Mouse (Mus musculus) MEL (cell line): ENCODE data around the gene Aven. TPM values are rescaled to one million over a fixed set of nuclear protein-coding genes. Genes with fewer than 3 reads are reported as not detected.

ENCODE experiments used
- DNase-seq: peaks from one replicate; pipeline ENCODE4 v3.0.0; 2011; ENCODE audit warnings: low read depth, low spot score
- H3K27ac ChIP-seq: 2 replicates; pipeline ENCODE4 v1.5.1; 2012; ENCODE audit warnings: low read depth, mild to moderate bottlenecking, control low read depth, low read length, moderate library complexity; ENCODE audit not compliant: control insufficient read depth
- H3K27me3 ChIP-seq, 2 experiments: fragments of 150-350 bp in 1 of 2; sonication (generic) in 1 of 2; 2 replicates each; pipeline ENCODE4 v1.6.1; 2012; ENCODE audit warnings: low read length in 2 of 2, mild to moderate bottlenecking in 2 of 2, improper control_type of control experiment in 1 of 2, moderate library complexity in 1 of 2; ENCODE audit not compliant: insufficient read depth in 2 of 2, control insufficient read depth in 1 of 2
- H3K36me3 ChIP-seq, 2 experiments: 2 replicates each; pipeline ENCODE4 v1.6.1; 2012 to 2014; ENCODE audit warnings: low read length in 2 of 2, improper control_type of control experiment in 1 of 2, inconsistent platforms in 1 of 2, mild to moderate bottlenecking in 1 of 2; ENCODE audit not compliant: insufficient read depth in 2 of 2, control insufficient read depth in 1 of 2
- H3K4me1 ChIP-seq, 2 experiments: fragments of 150-350 bp in 1 of 2; sonication (generic) in 1 of 2; 2 replicates each; pipeline ENCODE4 v1.6.1; 2012; ENCODE audit warnings: low read length in 2 of 2, improper control_type of control experiment in 1 of 2, mild to moderate bottlenecking in 1 of 2; ENCODE audit not compliant: insufficient read depth in 2 of 2, control insufficient read depth in 1 of 2
- H3K4me3 ChIP-seq, 2 experiments: fragments of 150-350 bp in 1 of 2; sonication (generic) in 1 of 2; 2 replicates each; pipeline ENCODE4 v1.5.1; 2012; ENCODE audit warnings: low read depth in 2 of 2, low read length in 2 of 2, mild to moderate bottlenecking in 2 of 2, moderate library complexity in 2 of 2, control low read depth in 1 of 2, improper control_type of control experiment in 1 of 2; ENCODE audit not compliant: control insufficient read depth in 1 of 2, insufficient read depth in 1 of 2
- H3K79me2 ChIP-seq: 2 replicates; pipeline ENCODE4 v1.6.1; 2012; ENCODE audit warnings: mild to moderate bottlenecking, low read length, moderate library complexity; ENCODE audit not compliant: control insufficient read depth, poor library complexity, insufficient read depth
- H3K9ac ChIP-seq: 2 replicates; pipeline ENCODE4 v1.6.1; 2012; ENCODE audit warnings: low read depth, mild to moderate bottlenecking, control low read depth, low read length, moderate library complexity; ENCODE audit not compliant: control insufficient read depth, poor library complexity, severe bottlenecking
- H3K9me3 ChIP-seq: fragments of 150-350 bp; sonication (generic); replicated peaks from 2 replicates; pipeline ENCODE4 v1.6.1; 2012; ENCODE audit warnings: mild to moderate bottlenecking, low read length, improper control_type of control experiment, moderate library complexity; ENCODE audit not compliant: insufficient read depth
- BHLHE40 ChIP-seq: IDR thresholded peaks from 2 replicates; pipeline ENCODE4 v1.6.1; 2012; ENCODE audit warnings: low read depth, mild to moderate bottlenecking, inconsistent platforms, low read length, improper control_type of control experiment, borderline replicate concordance
- EP300 ChIP-seq, 2 experiments: IDR thresholded peaks; 2 replicates each; pipeline ENCODE4 v1.6.1; 2011; ENCODE audit warnings: improper control_type of control experiment in 2 of 2, low read length in 2 of 2, low read depth in 1 of 2, mild to moderate bottlenecking in 1 of 2
- ETS1 ChIP-seq: IDR thresholded peaks from 2 replicates; pipeline ENCODE4 v1.6.1; 2012; ENCODE audit warnings: low read depth, mild to moderate bottlenecking, inconsistent platforms, low read length, improper control_type of control experiment, moderate library complexity
- GABPA ChIP-seq: IDR thresholded peaks from 2 replicates; pipeline ENCODE4 v1.6.1; 2012; ENCODE audit warnings: low read depth, mild to moderate bottlenecking, inconsistent platforms, low read length, improper control_type of control experiment, moderate library complexity
- GATA1 ChIP-seq: IDR thresholded peaks from 2 replicates; pipeline ENCODE4 v1.6.1; 2011; ENCODE audit warnings: low read depth, low read length, improper control_type of control experiment
- JUND ChIP-seq: IDR thresholded peaks from 2 replicates; pipeline ENCODE4 v1.6.1; 2011; ENCODE audit warnings: low read depth, mild to moderate bottlenecking, improper control_type of control experiment, low read length
- KAT2A ChIP-seq: conservative IDR thresholded peaks from 2 replicates; pipeline ENCODE4 v1.6.1; 2012; ENCODE audit warnings: low read depth, low read length, improper control_type of control experiment, inconsistent platforms
- MAX ChIP-seq: IDR thresholded peaks from 2 replicates; pipeline ENCODE4 v1.6.1; 2011; ENCODE audit warnings: low read length, improper control_type of control experiment
- MEF2A ChIP-seq: IDR thresholded peaks from 2 replicates; pipeline ENCODE4 v1.6.1; 2014; ENCODE audit warnings: low read depth, mild to moderate bottlenecking, inconsistent platforms, low read length, improper control_type of control experiment; ENCODE audit not compliant: poor library complexity, insufficient replicate concordance, severe bottlenecking; ENCODE audit errors: extremely low read depth
- MXI1 ChIP-seq: IDR thresholded peaks from 2 replicates; pipeline ENCODE4 v1.6.1; 2011; ENCODE audit warnings: mild to moderate bottlenecking, low read depth, low read length, improper control_type of control experiment
- NELFE ChIP-seq: IDR thresholded peaks from 2 replicates; pipeline ENCODE4 v1.6.1; 2011; ENCODE audit warnings: low read depth, low read length, improper control_type of control experiment
- POLR2A ChIP-seq, 2 experiments: IDR thresholded peaks; 2 replicates each; pipeline ENCODE4 v1.6.1; 2011 to 2012; ENCODE audit warnings: low read length in 2 of 2, mild to moderate bottlenecking in 2 of 2, control low read depth in 1 of 2, improper control_type of control experiment in 1 of 2, low read depth in 1 of 2, moderate library complexity in 1 of 2; ENCODE audit not compliant: control insufficient read depth in 1 of 2, insufficient read depth in 1 of 2, poor library complexity in 1 of 2
- POLR2AphosphoS2 ChIP-seq: IDR thresholded peaks from 2 replicates; pipeline ENCODE4 v1.6.1; 2011; ENCODE audit warnings: low read length, improper control_type of control experiment
- POLR2AphosphoS5 ChIP-seq: IDR thresholded peaks from 2 replicates; pipeline ENCODE4 v1.6.1; 2012; ENCODE audit warnings: low read depth, borderline replicate concordance, mild to moderate bottlenecking, inconsistent platforms, low read length, moderate library complexity, mixed read lengths
- RAD21 ChIP-seq: IDR thresholded peaks from 2 replicates; pipeline ENCODE4 v1.6.1; 2011; ENCODE audit warnings: mild to moderate bottlenecking, low read depth, low read length, improper control_type of control experiment
- RCOR1 ChIP-seq: IDR thresholded peaks from 2 replicates; pipeline ENCODE4 v1.6.1; 2012; ENCODE audit warnings: low read depth, mild to moderate bottlenecking, inconsistent platforms, low read length, improper control_type of control experiment
- SIN3A ChIP-seq: IDR thresholded peaks from 2 replicates; pipeline ENCODE4 v1.6.1; 2012; ENCODE audit warnings: low read length, improper control_type of control experiment, inconsistent platforms
- TBP ChIP-seq: IDR thresholded peaks from 2 replicates; pipeline ENCODE4 v1.8.0; 2011; ENCODE audit warnings: low read depth, low read length, improper control_type of control experiment
- TCF12 ChIP-seq: IDR thresholded peaks from 2 replicates; pipeline ENCODE4 v1.6.1; 2014; ENCODE audit warnings: low read depth, mild to moderate bottlenecking, inconsistent platforms, low read length, improper control_type of control experiment, moderate library complexity
- UBTF ChIP-seq: IDR thresholded peaks from 2 replicates; pipeline ENCODE4 v1.6.1; 2012; ENCODE audit warnings: low read depth, mild to moderate bottlenecking, inconsistent platforms, low read length, improper control_type of control experiment, moderate library complexity, borderline replicate concordance; ENCODE audit not compliant: insufficient read depth
- USF1 ChIP-seq: IDR thresholded peaks from 2 replicates; pipeline ENCODE4 v1.6.1; 2014; ENCODE audit warnings: low read depth, mild to moderate bottlenecking, inconsistent platforms, low read length, improper control_type of control experiment, moderate library complexity
- ZC3H11A ChIP-seq: IDR thresholded peaks from 2 replicates; pipeline ENCODE4 v1.6.1; 2012; ENCODE audit warnings: low read depth, mild to moderate bottlenecking, inconsistent platforms, low read length, improper control_type of control experiment
- ZMIZ1 ChIP-seq: IDR thresholded peaks from 2 replicates; pipeline ENCODE4 v1.6.1; 2012; ENCODE audit warnings: low read depth, mild to moderate bottlenecking, inconsistent platforms, low read length, improper control_type of control experiment, moderate library complexity
- ZNF384 ChIP-seq: IDR thresholded peaks from 2 replicates; pipeline ENCODE4 v1.6.1; 2012; ENCODE audit warnings: low read depth, mild to moderate bottlenecking, inconsistent platforms, low read length, improper control_type of control experiment
- polyA plus RNA-seq, 2 experiments: library from polyadenylated mRNA; stranded (reverse) in 1 of 2; unstranded in 1 of 2; fragments of >175 nt in 1 of 2; fragments of >200 nt in 1 of 2; gene quantifications; 2 replicates each; pipeline versions ENCODE4 v1.2.1 to v1.2.4; 2012; ENCODE audit warnings: low replicate concordance in 2 of 2, low read depth in 1 of 2; ENCODE audit not compliant: insufficient read length in 2 of 2, insufficient read depth in 1 of 2, missing spikeins in 1 of 2
- total RNA-seq: library from RNA; depleted of rRNA; stranded (reverse); fragments of 300-350 nt; gene quantifications from 2 replicates; pipeline ENCODE4 v1.2.3, GENCODE M21; 2012

The Aven gene
- total and polyA plus RNA-seq, 3 experiments = 33.4 to 72.8 (median 50.3) TPM

GRCm38 (mm10) chr2:112532812-112533496 lies 40.2 kb downstream of the Aven start:
- Histone ChIP-seq H3K9ac (no peak overlapping the region), H3K27me3 (no peaks in the 10 kb centered on the region), H3K79me2 (no peaks in the 10 kb centered on the region), H3K36me3 (no peaks in the 10 kb centered on the region), H3K27ac (no peak overlapping the region)
- no peak for DNase-seq
- TF ChIP-seq NELFE (no peak), GATA1 (no peak), ZMIZ1 (no peak), RAD21 (no peak), KAT2A (no peak), EP300 (IDR thresholded peaks at IDR 0.05; ENCODE audit: low read depth in 1 of 2, low read length in 2 of 2) (no peak), USF1 (no peak), TCF12 (no peak), ZC3H11A (no peak), ZNF384 (no peak), RCOR1 (no peak), TBP (no peak), POLR2AphosphoS5 (no peak), GABPA (no peak)
- TF ChIP-seq, all 39 proteins: peak for 0
- no peaks in the 10 kb centered on the region for H3K9me3 ChIP-seq
- no peak overlapping the region for H3K4me3 ChIP-seq
- no peaks in the 10 kb centered on the region for H3K4me1 ChIP-seq

- Histone ChIP-seq H3K27ac (no peak overlapping the region), H3K36me3 (no peaks in the 10 kb centered on the region), H3K4me1 (no peaks in the 10 kb centered on the region), H3K4me3 (no peak overlapping the region), H3K9ac (no peak overlapping the region), H3K9me3 (no peaks in the 10 kb centered on the region), H3K27me3 (no peaks in the 10 kb centered on the region), H3K79me2 (no peaks in the 10 kb centered on the region)
- DNase-seq = no peak
- TF ChIP-seq MEF2A = no peak
- no peak for TF ChIP-seq GABPA
- no peak for TF ChIP-seq ETS1
- no peak for TF ChIP-seq GATA1
- TF ChIP-seq EP300 (IDR thresholded peaks at IDR 0.05; ENCODE audit: low read depth in 1 of 2, low read length in 2 of 2) = no peak
- TF ChIP-seq MAX = no peak
- no peak for TF ChIP-seq BHLHE40
- no peak for TF ChIP-seq SIN3A
- TF ChIP-seq JUND = no peak
- no peak for TF ChIP-seq POLR2A (IDR thresholded peaks at IDR 0.05; ENCODE audit: control insufficient read depth in 1 of 2, insufficient read depth in 1 of 2, low read depth in 1 of 2, low read length in 2 of 2, poor library complexity in 1 of 2)
- TF ChIP-seq UBTF = no peak
- TF ChIP-seq POLR2AphosphoS2 = no peak
- TF ChIP-seq MXI1 = no peak
- no peak for TF ChIP-seq KAT2A
These were observed 42.0 kb downstream of the Aven start for GRCm38 (mm10) chr2:112534677-112535222.
